Mouse (Mus musculus): ENCODE results near the gene Tecpr1. TPM values are rescaled to one million over a fixed set of nuclear protein-coding genes. Genes with fewer than 3 reads are reported as not detected.

Tecpr1 gene
- polyA plus RNA-seq, 1 experiment, result 71.1 TPM

GRCm38 (mm10) chr5:144257451-144258110, 34.2 kb upstream of the Tecpr1 start:
- Histone ChIP-seq H3K36me3 (ENCODE audit: control insufficient read depth, insufficient read depth, low read length) (no peaks in the 10 kb centered on the region; the same call in 1 of the 2 replicates), H3K27me3 (ENCODE audit: control insufficient read depth, insufficient read depth, low read length) (no peaks in the 10 kb centered on the region), H3K4me3 (ENCODE audit: extremely low read depth, insufficient read depth, insufficient read length) (no peak overlapping the region), H3K4me1 (ENCODE audit: control insufficient read depth, insufficient read depth, insufficient read length) (peaks cover 13% of the 10 kb centered on the region; the same call in 1 of the 2 replicates), H3K27ac (ENCODE audit: insufficient read depth, low read length) (no peak overlapping the region)
- DNase-seq (ENCODE audit: low read depth in 1 of 2, low spot score in 2 of 2), result no peak
- TF ChIP-seq POLR2A (IDR thresholded peaks at IDR 0.05; ENCODE audit: low read depth, low read length) (no peak), CTCF (IDR thresholded peaks at IDR 0.05; ENCODE audit: extremely low read depth, insufficient read depth, insufficient read length, insufficient replicate concordance) (no peak)
- 87% methylated on average over 3 of the region's 3 CpGs for WGBS

- DNase-seq (ENCODE audit: low read depth in 1 of 2, low spot score in 2 of 2), result no peak
- Histone ChIP-seq H3K36me3 (ENCODE audit: control insufficient read depth, insufficient read depth, low read length) (no peaks in the 10 kb centered on the region; the same call in 1 of the 2 replicates), H3K4me1 (ENCODE audit: control insufficient read depth, insufficient read depth, insufficient read length) (peaks cover 19% of the 10 kb centered on the region; the same call in 1 of the 2 replicates), H3K27me3 (ENCODE audit: control insufficient read depth, insufficient read depth, low read length) (no peaks in the 10 kb centered on the region), H3K4me3 (ENCODE audit: extremely low read depth, insufficient read depth, insufficient read length) (peak overlapping the region; percentile 72; the same call in 1 of the 2 replicates), H3K27ac (ENCODE audit: insufficient read depth, low read length) (peak overlapping the region; percentile 40)
- TF ChIP-seq CTCF (IDR thresholded peaks at IDR 0.05; ENCODE audit: extremely low read depth, insufficient read depth, insufficient read length, insufficient replicate concordance), result no peak
- TF ChIP-seq POLR2A (IDR thresholded peaks at IDR 0.05; ENCODE audit: low read depth, low read length), result no peak
- WGBS, result 76% methylated on average over 1 of the region's 1 CpGs
These were observed 33.5 kb upstream of the Tecpr1 start for GRCm38 (mm10) chr5:144256888-144257287.

GRCm38 (mm10) chr5:144256541-144256870, 33.1 kb upstream of the Tecpr1 start:
- no peaks in the 10 kb centered on the region for H3K27me3 ChIP-seq (ENCODE audit: control insufficient read depth, insufficient read depth, low read length)
- 24% methylated on average over 7 of the region's 7 CpGs for WGBS
- peak overlapping the region; percentile 40 for H3K27ac ChIP-seq (ENCODE audit: insufficient read depth, low read length)
- no peak for DNase-seq (ENCODE audit: low read depth in 1 of 2, low spot score in 2 of 2)
- TF ChIP-seq POLR2A (IDR thresholded peaks at IDR 0.05; ENCODE audit: low read depth, low read length), result no peak
- no peak for TF ChIP-seq CTCF (IDR thresholded peaks at IDR 0.05; ENCODE audit: extremely low read depth, insufficient read depth, insufficient read length, insufficient replicate concordance)
- H3K36me3 ChIP-seq (ENCODE audit: control insufficient read depth, insufficient read depth, low read length), result no peaks in the 10 kb centered on the region
- peak overlapping the region; percentile 72; the same call in 1 of the 2 replicates for H3K4me3 ChIP-seq (ENCODE audit: extremely low read depth, insufficient read depth, insufficient read length)
- H3K4me1 ChIP-seq (ENCODE audit: control insufficient read depth, insufficient read depth, insufficient read length), result peaks cover 23% of the 10 kb centered on the region; the same call in 1 of the 2 replicates

GRCm38 (mm10) chr5:144255632-144256540, 32.5 kb upstream of the Tecpr1 start:
- peak overlapping the region; percentile 72 for H3K4me3 ChIP-seq (ENCODE audit: extremely low read depth, insufficient read depth, insufficient read length)
- peak; percentile 22 to 30 for DNase-seq (ENCODE audit: low read depth in 1 of 2, low spot score in 2 of 2)
- peaks cover 24% of the 10 kb centered on the region; the same call in 1 of the 2 replicates for H3K4me1 ChIP-seq (ENCODE audit: control insufficient read depth, insufficient read depth, insufficient read length)
- peak overlapping the region; percentile 65 for H3K27ac ChIP-seq (ENCODE audit: insufficient read depth, low read length)
- no peaks in the 10 kb centered on the region for H3K27me3 ChIP-seq (ENCODE audit: control insufficient read depth, insufficient read depth, low read length)
- 2% methylated on average over 37 of the region's 40 CpGs for WGBS
- no peak for TF ChIP-seq POLR2A (IDR thresholded peaks at IDR 0.05; ENCODE audit: low read depth, low read length)
- TF ChIP-seq CTCF (IDR thresholded peaks at IDR 0.05; ENCODE audit: extremely low read depth, insufficient read depth, insufficient read length, insufficient replicate concordance), result no peak
- H3K36me3 ChIP-seq (ENCODE audit: control insufficient read depth, insufficient read depth, low read length), result no peaks in the 10 kb centered on the region

GRCm38 (mm10) chr5:144254811-144255631, 31.6 kb upstream of the Tecpr1 start:
- WGBS, result under 1% methylated on average over 72 of the region's 84 CpGs
- peak overlapping the region; percentile 72 for H3K4me3 ChIP-seq (ENCODE audit: extremely low read depth, insufficient read depth, insufficient read length)
- H3K27ac ChIP-seq (ENCODE audit: insufficient read depth, low read length), result peak overlapping the region; percentile 65
- TF ChIP-seq CTCF (IDR thresholded peaks at IDR 0.05; ENCODE audit: extremely low read depth, insufficient read depth, insufficient read length, insufficient replicate concordance) (no peak), POLR2A (IDR thresholded peaks at IDR 0.05; ENCODE audit: low read depth, low read length) (peak; percentile 28)
- H3K36me3 ChIP-seq (ENCODE audit: control insufficient read depth, insufficient read depth, low read length), result no peaks in the 10 kb centered on the region
- peaks cover 24% of the 10 kb centered on the region; the same call in 1 of the 2 replicates for H3K4me1 ChIP-seq (ENCODE audit: control insufficient read depth, insufficient read depth, insufficient read length)
- DNase-seq (ENCODE audit: low read depth in 1 of 2, low spot score in 2 of 2), result peak; percentile 69 to 80
- no peaks in the 10 kb centered on the region for H3K27me3 ChIP-seq (ENCODE audit: control insufficient read depth, insufficient read depth, low read length)

- H3K27ac ChIP-seq (ENCODE audit: insufficient read depth, low read length), result peak overlapping the region; percentile 61
- TF ChIP-seq POLR2A (IDR thresholded peaks at IDR 0.05; ENCODE audit: low read depth, low read length) (no peak; the same call in 1 of the 2 replicates), CTCF (IDR thresholded peaks at IDR 0.05; ENCODE audit: extremely low read depth, insufficient read depth, insufficient read length, insufficient replicate concordance) (no peak)
- 45% methylated on average over 16 of the region's 16 CpGs for WGBS
- H3K4me3 ChIP-seq (ENCODE audit: extremely low read depth, insufficient read depth, insufficient read length), result peak overlapping the region; percentile 40
- H3K27me3 ChIP-seq (ENCODE audit: control insufficient read depth, insufficient read depth, low read length), result no peaks in the 10 kb centered on the region
- no peaks in the 10 kb centered on the region for H3K36me3 ChIP-seq (ENCODE audit: control insufficient read depth, insufficient read depth, low read length)
- peak; percentile 37 to 59 for DNase-seq (ENCODE audit: low read depth in 1 of 2, low spot score in 2 of 2)
- H3K4me1 ChIP-seq (ENCODE audit: control insufficient read depth, insufficient read depth, insufficient read length), result peaks cover 24% of the 10 kb centered on the region; the same call in 1 of the 2 replicates
These were observed 30.9 kb upstream of the Tecpr1 start for GRCm38 (mm10) chr5:144254122-144254810.
